Mouse (Mus musculus): ENCODE results near the gene Ctsq. TPM values are rescaled to one million over a fixed set of nuclear protein-coding genes. Genes with fewer than 3 reads are reported as not detected.
"Not testable (repeated sequence)": the region's sequence is repeated elsewhere in the genome, so short reads cannot be mapped to it uniquely, and the experiment has no call there.

Gene Ctsq
- polyA plus RNA-seq (2015; fragmentation: Nextera tagmentation; extraction: Ambion mirVana): not detected in 2 replicates

DNA sequence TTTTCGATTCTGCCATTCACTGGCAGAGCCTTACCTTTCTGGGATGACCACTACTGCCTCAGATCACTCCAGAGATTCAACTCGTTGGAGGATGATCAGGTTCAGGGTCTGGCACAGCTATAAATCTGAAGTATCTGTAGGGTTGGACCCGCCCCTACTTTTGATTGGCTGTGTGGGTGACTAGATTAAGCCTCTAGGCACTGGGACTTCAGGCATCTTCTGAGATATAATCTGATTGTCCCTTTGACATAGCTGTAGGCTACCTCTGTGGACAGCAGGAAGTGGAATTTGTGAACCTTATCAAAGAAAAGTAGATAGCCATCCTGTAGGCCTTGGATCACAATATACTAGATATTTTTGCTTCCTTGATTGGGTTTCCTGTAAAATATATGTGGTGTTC is at the start of gene Ctsq:
Gene Ctsq, minus strand, starts transcription at position 101 of the 400 bp plus-strand sequence.
- no peaks in the 10 kb centered on the region for H3K4me1 ChIP-seq (replicated peaks)
- peaks cover 22% of the 10 kb centered on the region; the same call in 1 of the 2 replicates for H3K9me3 ChIP-seq
- 56% methylated on average over 3 of the region's 3 CpGs for WGBS
- no peak for ATAC-seq (ENCODE audit: low FRiP score, low read depth)
- no peak within 1 kb of the TSS for H3K4me2 ChIP-seq
- H3K27ac ChIP-seq (replicated peaks): no peak within 1 kb of the TSS
- H3K27me3 ChIP-seq: no peaks in the 10 kb centered on the region
- no peak within 1 kb of the TSS for H3K9ac ChIP-seq
- no peak within 1 kb of the TSS for H3K4me3 ChIP-seq
- no peaks in the 10 kb centered on the region for H3K36me3 ChIP-seq

DNA sequence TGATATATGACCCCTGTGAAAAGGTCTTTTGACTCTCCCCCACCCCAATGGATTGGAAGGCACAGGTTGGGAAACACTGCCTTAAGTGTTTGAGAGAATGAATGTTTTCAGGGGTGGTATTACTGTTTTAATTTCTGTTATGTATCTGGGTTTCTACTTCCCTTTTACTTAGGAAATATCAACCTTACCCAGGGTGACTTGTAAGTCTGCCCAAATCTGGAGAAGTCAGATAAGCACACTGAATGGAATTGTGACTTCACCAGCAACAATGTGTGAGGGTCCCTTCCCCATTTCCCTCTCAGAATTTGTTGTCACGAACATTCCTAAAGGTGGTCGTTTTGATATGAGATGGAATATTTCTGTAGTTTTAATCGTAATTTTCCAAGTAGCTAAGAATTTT is 17.6 kb downstream of the Ctsq start:
- 88% methylated on average over 3 of the region's 3 CpGs for WGBS
- H3K9ac ChIP-seq: no peak overlapping the region
- H3K4me1 ChIP-seq (replicated peaks): no peaks in the 10 kb centered on the region
- no peak overlapping the region for H3K27ac ChIP-seq (replicated peaks)
- no peak overlapping the region for H3K4me2 ChIP-seq
- no peak overlapping the region for H3K4me3 ChIP-seq
- H3K36me3 ChIP-seq: no peaks in the 10 kb centered on the region
- no peaks in the 10 kb centered on the region for H3K27me3 ChIP-seq
- ATAC-seq (ENCODE audit: low FRiP score, low read depth): no peak
- H3K9me3 ChIP-seq: peaks cover 13% of the 10 kb centered on the region

DNA sequence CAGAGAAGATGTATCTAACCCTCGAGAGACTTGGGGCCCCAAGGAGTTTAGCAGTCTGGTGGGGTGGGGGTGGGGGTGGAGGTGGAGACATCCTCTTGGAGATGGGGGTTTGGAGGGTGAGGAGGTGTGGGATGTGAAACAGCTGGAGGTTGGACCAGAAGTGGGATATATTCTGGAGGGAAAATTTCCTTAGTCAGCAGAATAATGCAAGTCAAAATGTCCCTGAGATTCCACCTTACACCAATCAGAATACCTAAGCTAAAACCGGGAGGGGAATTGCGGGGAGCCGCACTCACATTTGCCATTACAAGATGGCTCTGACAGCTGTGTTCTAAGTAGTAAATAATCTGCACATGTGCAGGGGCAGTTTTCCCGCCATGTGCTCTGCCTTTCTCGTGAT is 18.6 kb downstream of the Ctsq start:
- H3K27me3 ChIP-seq: no peaks in the 10 kb centered on the region
- WGBS: 87% methylated on average over 6 of the region's 6 CpGs
- no peaks in the 10 kb centered on the region for H3K4me1 ChIP-seq (replicated peaks)
- H3K4me2 ChIP-seq: no peak overlapping the region
- no peak overlapping the region for H3K9ac ChIP-seq
- no peak overlapping the region for H3K27ac ChIP-seq (replicated peaks)
- peaks cover 14% of the 10 kb centered on the region for H3K9me3 ChIP-seq
- no peaks in the 10 kb centered on the region for H3K36me3 ChIP-seq
- H3K4me3 ChIP-seq: no peak overlapping the region
- ATAC-seq (ENCODE audit: low FRiP score, low read depth): no peak

DNA sequence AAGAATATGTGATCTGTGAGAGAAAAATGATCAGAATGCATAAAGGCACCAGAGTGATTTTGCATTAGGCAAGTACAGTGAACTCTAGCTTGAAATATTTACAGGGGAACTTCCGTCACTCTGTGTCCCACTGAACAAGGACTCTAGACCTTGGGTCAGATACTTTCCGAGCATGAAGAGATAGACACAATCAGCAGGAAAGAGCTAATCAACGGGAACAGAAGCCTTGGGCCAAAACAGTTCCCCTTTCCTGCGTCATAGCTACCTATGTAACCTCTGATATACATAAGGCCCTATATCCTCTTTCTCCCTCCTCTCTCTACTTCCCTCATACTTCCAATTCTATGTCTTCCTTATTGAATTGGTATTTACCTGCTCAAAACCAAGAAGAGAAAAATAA is 30.3 kb downstream of the Ctsq start:
- Histone ChIP-seq H3K36me3 (no peaks in the 10 kb centered on the region), H3K4me1 (replicated peaks) (no peaks in the 10 kb centered on the region), H3K4me3 (no peak overlapping the region), H3K27ac (replicated peaks) (no peak overlapping the region), H3K9me3 (peaks cover 39% of the 10 kb centered on the region), H3K27me3 (no peaks in the 10 kb centered on the region), H3K9ac (no peak overlapping the region), H3K4me2 (no peak overlapping the region)
- no peak for ATAC-seq (ENCODE audit: low FRiP score, low read depth)
- WGBS: 91% methylated on average over 4 of the region's 4 CpGs

DNA sequence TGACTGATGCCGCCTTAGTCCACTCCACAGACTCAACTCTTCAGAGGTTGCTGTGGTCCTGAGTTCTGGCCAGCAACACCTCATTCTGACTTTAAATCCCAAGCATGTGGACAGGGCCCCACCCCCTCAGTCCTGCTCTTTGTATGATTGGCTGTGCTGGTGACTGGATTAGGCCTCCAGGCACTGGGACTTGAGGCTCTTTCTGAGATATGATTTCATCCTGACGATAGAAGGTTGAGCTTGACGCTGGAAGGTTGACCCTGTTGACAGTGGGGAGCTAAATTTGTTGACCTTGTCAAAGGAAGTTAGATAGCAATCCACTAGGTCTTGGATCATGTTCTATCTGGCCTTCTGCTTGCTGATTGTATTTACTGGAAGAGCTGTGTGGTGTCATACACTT is 34.6 kb downstream of the Ctsq start, which contains the start of gene Ctsj:
Gene Ctsj, minus strand, starts transcription at position 101 of the 400 bp plus-strand sequence.
- Histone ChIP-seq H3K36me3 (no peaks in the 10 kb centered on the region), H3K27me3 (no peaks in the 10 kb centered on the region), H3K9ac (no peak within 1 kb of the TSS), H3K27ac (replicated peaks) (no peak within 1 kb of the TSS), H3K4me3 (no peak within 1 kb of the TSS), H3K9me3 (peaks cover 37% of the 10 kb centered on the region), H3K4me2 (no peak within 1 kb of the TSS), H3K4me1 (replicated peaks) (no peaks in the 10 kb centered on the region)
- no peak for ATAC-seq (ENCODE audit: low FRiP score, low read depth)
- WGBS: 84% methylated on average over 3 of the region's 3 CpGs

GRCm38 (mm10) chr13:60997600-60997999 is 42.8 kb downstream of the Ctsq start:
- peaks cover 8% of the 10 kb centered on the region; the same call in 1 of the 2 replicates for H3K9me3 ChIP-seq
- H3K27me3 ChIP-seq: no peaks in the 10 kb centered on the region
- 54% methylated on average over 2 of the region's 2 CpGs for WGBS
- H3K4me3 ChIP-seq: no peak overlapping the region
- no peaks in the 10 kb centered on the region for H3K36me3 ChIP-seq
- ATAC-seq (ENCODE audit: low FRiP score, low read depth): no peak
- no peak overlapping the region for H3K27ac ChIP-seq (replicated peaks)
- H3K9ac ChIP-seq: no peak overlapping the region
- H3K4me1 ChIP-seq (replicated peaks): no peaks in the 10 kb centered on the region
- H3K4me2 ChIP-seq: no peak overlapping the region

DNA sequence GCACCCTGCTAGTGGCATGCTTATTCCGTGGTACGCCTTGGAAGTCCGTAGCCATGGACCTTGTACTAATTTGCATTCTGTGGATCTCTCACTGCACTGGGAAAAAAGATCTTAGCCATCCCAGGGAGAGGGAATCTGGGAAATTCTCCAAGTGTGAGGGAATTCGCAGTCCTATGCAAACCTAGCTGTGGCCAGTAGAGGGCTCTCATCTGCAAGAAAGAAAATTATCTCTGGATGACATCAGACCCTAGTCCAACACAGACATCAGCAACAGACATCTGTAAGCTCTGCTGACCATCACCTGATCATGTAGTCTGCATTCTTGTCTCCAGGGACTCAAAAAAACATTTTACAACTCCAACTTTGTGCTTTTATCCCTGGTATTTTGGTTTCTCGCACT is 53.5 kb downstream of the Ctsq start:
- H3K27me3 ChIP-seq; H3K36me3 ChIP-seq; H3K9me3 ChIP-seq; H3K9ac ChIP-seq; H3K4me2 ChIP-seq; H3K4me3 ChIP-seq; ATAC-seq (ENCODE audit: low FRiP score, low read depth); H3K27ac ChIP-seq (replicated peaks); H3K4me1 ChIP-seq (replicated peaks): not testable (repeated sequence)
- WGBS: 83% methylated on average over 5 of the region's 5 CpGs

Other genes starting within 250 kb of the Ctsq start
- not detected in 2 replicates for gene Ctsll3, start 237.8 kb downstream of the Ctsq start, polyA plus RNA-seq (2015; fragmentation: Nextera tagmentation; extraction: Ambion mirVana)
- not detected in 2 replicates for gene 4930486L24Rik, start 176.2 kb downstream of the Ctsq start, polyA plus RNA-seq (2015; fragmentation: Nextera tagmentation; extraction: Ambion mirVana)
- gene Gm49392, start 143.7 kb downstream of the Ctsq start, polyA plus RNA-seq (2015; fragmentation: Nextera tagmentation; extraction: Ambion mirVana): 0.13 and 0.41 TPM in 2 replicates
- gene Ctla2b, start 143.2 kb downstream of the Ctsq start, polyA plus RNA-seq (2015; fragmentation: Nextera tagmentation; extraction: Ambion mirVana): 1.2 and 1.9 TPM in 2 replicates
- not detected in 2 replicates for gene Tpbpb, start 135.8 kb downstream of the Ctsq start, polyA plus RNA-seq (2015; fragmentation: Nextera tagmentation; extraction: Ambion mirVana)
- not detected in 2 replicates for gene Gm49393, start 105.0 kb downstream of the Ctsq start, polyA plus RNA-seq (2015; fragmentation: Nextera tagmentation; extraction: Ambion mirVana)
- gene Gm49391, start 104.1 kb downstream of the Ctsq start, polyA plus RNA-seq (2015; fragmentation: Nextera tagmentation; extraction: Ambion mirVana): 0.71 and 1.5 TPM in 2 replicates
- gene Ctla2a, start 104.0 kb downstream of the Ctsq start, polyA plus RNA-seq (2015; fragmentation: Nextera tagmentation; extraction: Ambion mirVana): 15.1 and 21.4 TPM in 2 replicates
- gene Tpbpa, start 98.6 kb downstream of the Ctsq start, polyA plus RNA-seq (2015; fragmentation: Nextera tagmentation; extraction: Ambion mirVana): not detected in 2 replicates
- not detected in 2 replicates for gene Ctsj, start 34.7 kb downstream of the Ctsq start, polyA plus RNA-seq (2015; fragmentation: Nextera tagmentation; extraction: Ambion mirVana)
- gene Ctsr, start 123.6 kb upstream of the Ctsq start, polyA plus RNA-seq (2015; fragmentation: Nextera tagmentation; extraction: Ambion mirVana): not detected in 2 replicates
- gene Cts6, start 162.8 kb upstream of the Ctsq start, polyA plus RNA-seq (2015; fragmentation: Nextera tagmentation; extraction: Ambion mirVana): not detected in 2 replicates
- gene Cts8, start 214.7 kb upstream of the Ctsq start, polyA plus RNA-seq (2015; fragmentation: Nextera tagmentation; extraction: Ambion mirVana): not detected in 2 replicates
- gene Gm49398, start 248.2 kb upstream of the Ctsq start, polyA plus RNA-seq (2015; fragmentation: Nextera tagmentation; extraction: Ambion mirVana): not detected in 2 replicates